Mouse (Mus musculus) gastrocnemius, adult 2 months (tissue): ENCODE measurements around the gene 1810009A15Rik. TPM values are rescaled to one million over a fixed set of nuclear protein-coding genes. Genes with fewer than 3 reads are reported as not detected.

Experiments
- DNase-seq: peaks from one replicate; pipeline ENCODE4 v3.0.0; 2022
- H3K27ac ChIP-seq: fragments of 200-600 bp; 2 replicates; pipeline ENCODE4 v1.8.1; 2022; ENCODE audit warnings: mild to moderate bottlenecking
- H3K4me3 ChIP-seq: fragments of 200-600 bp; 2 replicates; pipeline ENCODE4 v1.8.1; 2022; ENCODE audit warnings: mild to moderate bottlenecking, moderate library complexity
- CTCF ChIP-seq: fragments of 200-600 bp; IDR thresholded peaks from 2 replicates; pipeline ENCODE4 v1.8.1; 2022; ENCODE audit warnings: antibody characterized with exemption, mild to moderate bottlenecking, moderate library complexity
- intact Hi-C: fragments of 180-260 bp; cut with DNase I; formaldehyde crosslinking; loops from one replicate; pipeline ENCODE4 v1.15.1; 2025
- microRNA-seq: library from miRNA; unstranded; fragments of <30 nt; microRNA quantifications from one replicate; pipeline ENCODE4 v1.2.0, GENCODE M21; 2021
- total RNA-seq, 2 experiments: library from RNA; stranded (reverse); gene quantifications; 2 replicates each; pipeline ENCODE4 v1.2.3; 2021

The 1810009A15Rik gene
- total RNA-seq, 2 experiments from 2014 or later, result 11.8 to 13.5 TPM

GRCm38 (mm10) chr19:8929224-8930088, 40.8 kb downstream of the 1810009A15Rik start, which contains the start of the genes Rom1 and Eml3:
TSS of gene Rom1 (minus strand) at chr19:8929356.
TSS of gene Eml3 (plus strand) at chr19:8929552.
- H3K27ac ChIP-seq, result peak within 1 kb of the TSS; percentile 96
- H3K4me3 ChIP-seq, result peak within 1 kb of the TSS; percentile 90
- DNase-seq, result peak; percentile 95
- intact Hi-C loops, result loop anchor here (5.0 kb wide), 1 partner anchor 37 kb away; the partner anchor contains the start of gene Ints5
- peak; percentile 52 for TF ChIP-seq CTCF

DNA sequence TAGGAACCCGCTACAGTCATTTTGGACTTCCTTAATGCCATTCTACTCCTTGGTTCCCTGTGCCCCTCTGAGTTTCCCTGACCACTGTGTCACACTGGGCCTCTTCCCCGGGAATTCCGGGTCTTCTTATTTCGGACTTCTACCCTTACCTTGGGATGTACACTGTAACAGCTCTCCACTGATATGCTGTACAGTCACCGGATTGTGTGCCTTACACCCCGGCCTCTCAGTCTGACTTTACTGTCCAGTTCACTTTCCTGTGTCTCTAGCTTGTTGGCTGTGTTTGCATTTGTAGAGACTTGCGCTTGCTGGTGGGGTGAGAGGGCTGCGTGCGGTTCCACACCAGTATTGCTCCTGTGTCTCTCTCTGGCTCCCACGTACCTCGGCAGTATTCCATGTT, 41.5 kb downstream of the 1810009A15Rik start:
- intact Hi-C loops, result no loop called here
- peak overlapping the region; percentile 90 for H3K4me3 ChIP-seq
- peak overlapping the region; percentile 96 for H3K27ac ChIP-seq
- TF ChIP-seq CTCF, result no peak
- DNase-seq, result no peak

- TF ChIP-seq CTCF, result no peak
- intact Hi-C loops, result no loop called here
- DNase-seq, result no peak
- Histone ChIP-seq H3K27ac (0 out of 2 replicates have a peak overlapping the region, but pooled peaks have one; percentile 96), H3K4me3 (peak overlapping the region; percentile 90)
Measured at GRCm38 (mm10) chr19:8930771-8931170, 42.1 kb downstream of the 1810009A15Rik start.

DNA sequence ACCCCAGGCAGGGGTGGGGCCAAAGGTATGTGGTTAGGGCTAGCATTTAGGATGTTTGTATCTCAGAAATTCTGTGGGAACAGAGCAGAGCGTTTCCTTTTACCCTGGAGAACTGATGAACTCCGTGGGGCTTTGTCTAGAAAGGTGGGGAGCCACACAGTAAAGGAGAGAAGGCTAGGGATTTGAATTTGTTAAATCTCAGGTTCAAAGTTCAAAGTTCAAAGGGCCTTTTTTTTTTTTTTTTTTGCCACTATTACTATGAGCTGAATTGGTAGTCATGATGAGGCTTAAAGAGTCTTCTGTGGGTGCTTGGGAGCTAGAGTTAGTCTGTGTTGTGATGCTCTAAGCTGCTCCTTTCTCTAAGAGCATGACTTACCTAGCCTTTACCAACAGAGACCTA, 48.1 kb downstream of the 1810009A15Rik start:
- DNase-seq, result no peak
- no peak for TF ChIP-seq CTCF
- H3K4me3 ChIP-seq, result no peak overlapping the region
- H3K27ac ChIP-seq, result no peak overlapping the region
- intact Hi-C loops, result no loop called here

Small RNA genes lying within 50 kb of the gene (microRNA-seq; reads per million reads assigned to microRNA genes)
- not detected for gene Mir5136

Other genes with a start within 250 kb of the 1810009A15Rik start
- not detected for gene Chrm1, start 225.1 kb upstream of the 1810009A15Rik start, total RNA-seq
- 10 to 100 TPM; 33.9 to 35.1 TPM for gene Slc3a2, start 165.5 kb upstream of the 1810009A15Rik start, total RNA-seq
- 10 to 100 TPM; 15.4 to 16.4 TPM for gene Wdr74, start 153.0 kb upstream of the 1810009A15Rik start, total RNA-seq
- not detected for gene 1700092M07Rik, start 148.1 kb upstream of the 1810009A15Rik start, total RNA-seq
- gene Stx5a, start 147.4 kb upstream of the 1810009A15Rik start, total RNA-seq, result 10 to 100 TPM; 20.8 to 22.1 TPM
- gene Nxf1, start 131.8 kb upstream of the 1810009A15Rik start, total RNA-seq, result 10 to 100 TPM; 37.8 to 41.5 TPM
- gene Tmem223, start 117.9 kb upstream of the 1810009A15Rik start, total RNA-seq, result 100 to 1,000 TPM in 1 of 2 experiments, 10 to 100 TPM in 1; 77.2 to 118 TPM
- 10 to 100 TPM in 1 of 2 experiments, 1 to 10 TPM in 1; 7.4 to 10.6 TPM for gene Tmem179b, start 114.4 kb upstream of the 1810009A15Rik start, total RNA-seq
- gene Taf6l, start 102.4 kb upstream of the 1810009A15Rik start, total RNA-seq, result 1 to 10 TPM; 5.2 to 6.7 TPM
- gene Polr2g, start 90.3 kb upstream of the 1810009A15Rik start, total RNA-seq, result 10 to 100 TPM; 35.6 to 42.6 TPM
- gene Zbtb3, start 86.3 kb upstream of the 1810009A15Rik start, total RNA-seq, result 1 to 10 TPM in 1 of 2 experiments, under 1 TPM in 1; 0.82 to 1.1 TPM
- gene Ttc9c, start 69.5 kb upstream of the 1810009A15Rik start, total RNA-seq, result 10 to 100 TPM; 11.9 to 12.6 TPM
- gene Hnrnpul2, start 68.8 kb upstream of the 1810009A15Rik start, total RNA-seq, result 10 to 100 TPM; 40.1 to 49.4 TPM
- gene AC129217.1, start 59.1 kb upstream of the 1810009A15Rik start, total RNA-seq, result not detected
- 10 to 100 TPM; 16.8 to 18.4 TPM for gene Bscl2, start 51.4 kb upstream of the 1810009A15Rik start, total RNA-seq
- not detected for gene Gng3, start 49.7 kb upstream of the 1810009A15Rik start, total RNA-seq
- 1 to 10 TPM; 7.3 to 7.8 TPM for gene Lrrn4cl, start 38.1 kb upstream of the 1810009A15Rik start, total RNA-seq
- gene Ubxn1, start 17.4 kb upstream of the 1810009A15Rik start, total RNA-seq, result 100 to 1,000 TPM; 199 to 235 TPM
- 10 to 100 TPM; 57.7 to 59.0 TPM for gene Uqcc3, start 7.9 kb upstream of the 1810009A15Rik start, total RNA-seq
- gene Lbhd1, start 5.1 kb upstream of the 1810009A15Rik start, total RNA-seq, result 1 to 10 TPM in 1 of 2 experiments, under 1 TPM in 1; 0.99 to 6.1 TPM
- gene Gm49403, start 4.9 kb upstream of the 1810009A15Rik start, total RNA-seq, result not detected
- 1 to 10 TPM in 1 of 2 experiments, under 1 TPM in 1; 0.61 to 5.3 TPM for gene Gm49416, start 73 bp downstream of the 1810009A15Rik start, total RNA-seq
- gene Ints5, start 4.2 kb downstream of the 1810009A15Rik start, total RNA-seq, result 10 to 100 TPM; 10.6 to 12.5 TPM
- gene Ganab, start 9.2 kb downstream of the 1810009A15Rik start, total RNA-seq, result 10 to 100 TPM; 21.6 to 26.4 TPM
- 10 to 100 TPM; 32.2 to 35.7 TPM for gene B3gat3, start 31.5 kb downstream of the 1810009A15Rik start, total RNA-seq
- gene Rom1, start 40.5 kb downstream of the 1810009A15Rik start, total RNA-seq, result 1 to 10 TPM; 7.3 TPM
- gene Eml3, start 40.7 kb downstream of the 1810009A15Rik start, total RNA-seq, result 1 to 10 TPM; 3.4 to 6.2 TPM
- 10 to 100 TPM; 23.5 to 27.2 TPM for gene Mta2, start 53.0 kb downstream of the 1810009A15Rik start, total RNA-seq
- gene Tut1, start 65.0 kb downstream of the 1810009A15Rik start, total RNA-seq, result 10 to 100 TPM in 1 of 2 experiments, 1 to 10 TPM in 1; 7.9 to 10.4 TPM
- 100 to 1,000 TPM; 423 to 463 TPM for gene Eef1g, start 78.2 kb downstream of the 1810009A15Rik start, total RNA-seq
- 100 to 1,000 TPM; 212 to 217 TPM for gene Ahnak, start 100.4 kb downstream of the 1810009A15Rik start, total RNA-seq
- not detected for gene Scgb1a1, start 199.1 kb downstream of the 1810009A15Rik start, total RNA-seq
- 10 to 100 TPM; 29.3 to 32.8 TPM for gene Asrgl1, start 246.8 kb downstream of the 1810009A15Rik start, total RNA-seq